Comparison of ENCODE assay signal across 17 mouse cellular contexts in the genomic region with DNA sequence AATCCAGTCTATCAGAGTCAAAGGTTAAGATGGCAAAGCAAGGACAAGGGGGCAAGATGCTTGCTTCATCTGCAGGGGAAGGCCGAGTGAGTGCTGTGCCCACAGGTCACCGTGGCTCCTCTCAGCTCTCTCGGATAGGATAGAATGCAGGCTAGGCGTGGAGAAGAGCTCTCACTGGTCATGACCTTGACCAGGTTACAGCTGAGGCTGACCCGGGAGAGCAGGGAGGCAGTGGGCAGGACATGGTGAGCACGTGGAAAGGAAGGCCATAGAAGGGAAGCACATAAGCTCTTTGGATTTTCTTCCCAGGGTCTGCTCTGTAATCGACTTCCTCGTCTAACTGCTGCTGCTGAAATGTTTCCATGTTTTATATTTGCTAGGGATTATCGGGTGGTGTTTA. TPM values are rescaled to one million over a fixed set of nuclear protein-coding genes. Genes with fewer than 3 reads are reported as not detected.
DNase-seq lines count a peak whose midpoint lies in the region; ATAC-seq and TF ChIP-seq lines count a peak whose summit lies in the region.
"Had no signal": no experiment of that assay in that cellular context is flagged by ENCODE, and none has a peak within 500 bp of the region (broad histone marks: within the 10 kb centered on the region; RNA-seq: fewer than 3 reads in every experiment).

No protein-coding gene starts in this region.

- H3K27me3 ChIP-seq in cerebellum, adult 2 months (ENCODE audit: control insufficient read depth, insufficient read depth, low read length) = no peaks in the 10 kb centered on the region
- no peaks in the 10 kb centered on the region for H3K27me3 ChIP-seq in kidney, adult 2 months (replicated peaks; ENCODE audit: control insufficient read depth, insufficient read depth, low read length)
- no peaks in the 10 kb centered on the region for H3K27me3 ChIP-seq in kidney, embryonic 14.5 days (ENCODE audit: control insufficient read depth, insufficient read depth, low read length)
- no peaks in the 10 kb centered on the region for H3K27me3 ChIP-seq in liver, embryonic 16.5 days (ENCODE audit: control insufficient read depth, insufficient read depth, low read depth, low read length)
- no peaks in the 10 kb centered on the region for H3K27me3 ChIP-seq in liver, embryonic 12.5 days (replicated peaks)
- no peaks in the 10 kb centered on the region for H3K27me3 ChIP-seq in small intestine, adult 2 months (ENCODE audit: control insufficient read depth, insufficient read depth, low read length)
- H3K27me3 ChIP-seq: Patski had no signal

- H3K27ac ChIP-seq in cerebellum, adult 2 months (ENCODE audit: insufficient read depth, low read length) = peak overlapping the region; percentile 51; the same call in 1 of the 2 replicates
- peak overlapping the region; percentile 5; the same call in 1 of the 2 replicates for H3K27ac ChIP-seq in kidney, adult 2 months (ENCODE audit: insufficient read depth, low read depth, low read length)
- H3K27ac ChIP-seq in kidney, embryonic 14.5 days (ENCODE audit: low read depth, low read length) = no peak overlapping the region
- H3K27ac ChIP-seq in liver, embryonic 16.5 days (ENCODE audit: low read length) = no peak overlapping the region
- H3K27ac ChIP-seq in liver, embryonic 12.5 days = no peak overlapping the region
- peak overlapping the region; percentile 33 for H3K27ac ChIP-seq in small intestine, adult 2 months (ENCODE audit: insufficient read depth, low read depth, low read length)
- H3K27ac ChIP-seq: gastrocnemius, adult 2 months had no signal

- no peak overlapping the region for H3K4me2 ChIP-seq in kidney, embryonic 14.5 days (replicated peaks; ENCODE audit: low read depth, low read length)
- no peak overlapping the region for H3K4me2 ChIP-seq in liver, embryonic 16.5 days (ENCODE audit: low read depth, low read length)
- no peak overlapping the region for H3K4me2 ChIP-seq in liver, embryonic 12.5 days
- H3K4me2 ChIP-seq: lung, embryonic 14.5 days had no signal

- no peak for TF ChIP-seq POLR2A in cerebellum, adult 2 months (IDR thresholded peaks at IDR 0.05; ENCODE audit: borderline replicate concordance, insufficient read depth, low read length)
- no peak for TF ChIP-seq POLR2A in kidney, adult 2 months (IDR thresholded peaks at IDR 0.05; ENCODE audit: low read depth, low read length)
- TF ChIP-seq POLR2A in small intestine, adult 2 months (IDR thresholded peaks at IDR 0.05; ENCODE audit: low read depth, low read length) = no peak

- no peak overlapping the region for H3K9ac ChIP-seq in kidney, embryonic 14.5 days (ENCODE audit: low read depth, low read length)
- no peak overlapping the region for H3K9ac ChIP-seq in liver, embryonic 16.5 days (ENCODE audit: low read depth, low read length)
- H3K9ac ChIP-seq in liver, embryonic 12.5 days = no peak overlapping the region
- H3K9ac ChIP-seq: lung, embryonic 14.5 days had no signal

- no peak for DNase-seq in cerebellum, adult 2 months
- no peak for DNase-seq in cerebellum, postnatal 25 days
- DNase-seq in kidney, adult 2 months = peak; percentile 62
- DNase-seq: adrenal gland, adult 8-10 months; cerebellum, adult 9-11 months; gastrocnemius, adult 2 months; lung, embryonic 14.5 days; right cerebral cortex, postnatal 4 days; thymus, adult 18-20 months; thymus, postnatal 4 days had no signal

- H3K36me3 ChIP-seq in kidney, adult 2 months (ENCODE audit: control insufficient read depth, insufficient read depth, low read length) = no peaks in the 10 kb centered on the region
- no peaks in the 10 kb centered on the region for H3K36me3 ChIP-seq in kidney, embryonic 14.5 days (ENCODE audit: control insufficient read depth, insufficient read depth, low read length)
- H3K36me3 ChIP-seq in liver, embryonic 16.5 days (ENCODE audit: control insufficient read depth, insufficient read depth) = no peaks in the 10 kb centered on the region
- H3K36me3 ChIP-seq in liver, embryonic 12.5 days = no peaks in the 10 kb centered on the region
- H3K36me3 ChIP-seq in small intestine, adult 2 months (ENCODE audit: control insufficient read depth, insufficient read depth, low read length) = no peaks in the 10 kb centered on the region

- H3K4me3 ChIP-seq in cerebellum, adult 2 months (replicated peaks; ENCODE audit: insufficient read depth, low read depth, low read length) = no peak overlapping the region
- H3K4me3 ChIP-seq in kidney, adult 2 months (ENCODE audit: insufficient read depth, low read depth, low read length) = no peak overlapping the region
- no peak overlapping the region for H3K4me3 ChIP-seq in kidney, embryonic 14.5 days (ENCODE audit: low read length)
- no peak overlapping the region for H3K4me3 ChIP-seq in liver, embryonic 16.5 days (ENCODE audit: low read depth, low read length)
- H3K4me3 ChIP-seq in liver, embryonic 12.5 days = no peak overlapping the region
- no peak overlapping the region for H3K4me3 ChIP-seq in small intestine, adult 2 months (ENCODE audit: low read depth, low read length)
- H3K4me3 ChIP-seq: gastrocnemius, adult 2 months had no signal

- TF ChIP-seq CTCF in cerebellum, adult 2 months (IDR thresholded peaks at IDR 0.05; ENCODE audit: borderline replicate concordance, insufficient read depth, low read depth, low read length) = no peak
- no peak for TF ChIP-seq CTCF in kidney, adult 2 months (conservative IDR thresholded peaks at IDR 0.05; ENCODE audit: insufficient read depth, insufficient read length, low read depth, low read length)
- TF ChIP-seq CTCF in small intestine, adult 2 months (IDR thresholded peaks at IDR 0.05; ENCODE audit: extremely low read depth, insufficient read length, insufficient replicate concordance, low read depth, low read length) = no peak

- no peak for ATAC-seq in kidney, embryonic 14.5 days (ENCODE audit: low FRiP score, low TSS enrichment)
- 0 out of 2 replicates have a peak, but pooled peaks have one; percentile 53 for ATAC-seq in liver, embryonic 16.5 days (ENCODE audit: low read depth)
- no peak for ATAC-seq in liver, embryonic 12.5 days
- no peak for ATAC-seq in erythroid progenitor cell, adult 5-6 weeks (replicated peaks; ENCODE audit: low FRiP score, poor library complexity, severe bottlenecking)
- ATAC-seq: midbrain, embryonic 16.5 days; Patski had no signal

- WGBS in cerebellum, adult 2 months = 81% methylated on average over 9 of the region's 9 CpGs
- WGBS in kidney, adult 2 months = 53% methylated on average over 9 of the region's 9 CpGs
- 54% methylated on average over 9 of the region's 9 CpGs for WGBS in kidney, embryonic 14.5 days
- WGBS in liver, embryonic 16.5 days (ENCODE audit: insufficient replicate concordance) = 54% methylated on average over 9 of the region's 9 CpGs
- WGBS in liver, embryonic 12.5 days (ENCODE audit: insufficient replicate concordance) = 66% methylated on average over 9 of the region's 9 CpGs
- 17% methylated on average over 9 of the region's 9 CpGs for WGBS in small intestine, adult 2 months

- peaks cover 19% of the 10 kb centered on the region for H3K4me1 ChIP-seq in cerebellum, adult 2 months (ENCODE audit: control insufficient read depth, insufficient read depth, low read length)
- peaks cover 41% of the 10 kb centered on the region for H3K4me1 ChIP-seq in kidney, adult 2 months (ENCODE audit: control insufficient read depth, insufficient read depth, low read length)
- no peaks in the 10 kb centered on the region; the same call in 1 of the 2 replicates for H3K4me1 ChIP-seq in kidney, embryonic 14.5 days (ENCODE audit: control insufficient read depth, insufficient read depth, low read length)
- peaks cover 3% of the 10 kb centered on the region for H3K4me1 ChIP-seq in liver, embryonic 16.5 days (ENCODE audit: control insufficient read depth, low read depth, low read length)
- peaks cover 13% of the 10 kb centered on the region; the same call in 1 of the 2 replicates for H3K4me1 ChIP-seq in liver, embryonic 12.5 days
- H3K4me1 ChIP-seq in small intestine, adult 2 months (ENCODE audit: control insufficient read depth, insufficient read depth, insufficient read length, low read length) = peaks cover 32% of the 10 kb centered on the region

- no peaks in the 10 kb centered on the region for H3K9me3 ChIP-seq in kidney, embryonic 14.5 days (ENCODE audit: control insufficient read depth, low read length)
- H3K9me3 ChIP-seq in liver, embryonic 16.5 days (replicated peaks; ENCODE audit: control insufficient read depth, low read length) = no peaks in the 10 kb centered on the region
- H3K9me3 ChIP-seq in liver, embryonic 12.5 days (replicated peaks) = no peaks in the 10 kb centered on the region

RNA-seq across cellular contexts. Expression of a gene that starts 53.9 kb away (rescaled TPM):
- 82.6 and 88.4 TPM in 2 replicates for polyA plus RNA-seq in cerebellum, adult 2 months (2012; rRNA removed)
- polyA plus RNA-seq in kidney, adult 2 months (2012; rRNA removed) = 30.0 and 31.6 TPM in 2 replicates
- polyA plus RNA-seq in kidney, embryonic 14.5 days (2014; fragmentation: Nextera tagmentation; extraction: Ambion mirVana) = 12.6 and 19.6 TPM in 2 replicates
- polyA plus RNA-seq in liver, embryonic 16.5 days (2015; fragmentation: Nextera tagmentation; extraction: Ambion mirVana) = 4.9 and 5.3 TPM in 2 replicates
- 5.6 and 6.6 TPM in 2 replicates for polyA plus RNA-seq in liver, embryonic 12.5 days (2016; fragmentation: Nextera tagmentation; extraction: Ambion mirVana)
- 25.4 and 40.8 TPM in 2 replicates for polyA plus RNA-seq in small intestine, adult 2 months (2012; rRNA removed)
- total RNA-seq in erythroid progenitor cell, adult 5-6 weeks (2015; ENCODE audit: low replicate concordance) = 0.84 and 2.2 TPM in 2 replicates
- total RNA-seq in erythroid progenitor cell, adult 5-6 weeks (2017; ENCODE audit: low replicate concordance) = 1.0 and 4.8 TPM in 2 replicates

Comparison
In these comparisons a context has a peak if more than half of its experiments do, and no peak if none do; other contexts are left out.
1. H3K27ac ChIP-seq: peak in cerebellum, adult 2 months (single experiment), kidney, adult 2 months (single experiment) and small intestine, adult 2 months (single experiment); none in kidney, embryonic 14.5 days (single experiment), liver, embryonic 16.5 days (single experiment) and liver, embryonic 12.5 days (single experiment).